Mouse (Mus musculus) liver, embryonic 11.5 days (tissue): ENCODE measurements around the gene Me1. TPM values are rescaled to one million over a fixed set of nuclear protein-coding genes. Genes with fewer than 3 reads are reported as not detected.

ENCODE experiments used
- ATAC-seq: fragments of 200-750 bp; cut with Nextera tagmentation; replicated peaks from 2 replicates; pipeline ENCODE4 v1.8.0; 2017; ENCODE audit warnings: moderate number of reproducible peaks, mild to moderate bottlenecking, moderate TSS enrichment, moderate library complexity; ENCODE audit not compliant: low FRiP score
- DNase-seq: peaks from one replicate; pipeline ENCODE4 v3.0.0-alpha.2; 2017; ENCODE audit warnings: low spot score
- H3K27ac ChIP-seq: fragments of 300-500 bp; sonication (generic); 2 replicates; pipeline ENCODE4 v1.5.1; 2014; ENCODE audit warnings: mild to moderate bottlenecking, low read depth, low read length, control low read depth
- H3K27me3 ChIP-seq: fragments of 300-500 bp; sonication (generic); replicated peaks from 2 replicates; pipeline ENCODE4 v1.6.1; 2014; ENCODE audit warnings: low read length, mixed read lengths; ENCODE audit not compliant: control insufficient read depth, insufficient read depth
- H3K36me3 ChIP-seq: fragments of 300-500 bp; sonication (generic); 2 replicates; pipeline ENCODE4 v1.6.1; 2014; ENCODE audit warnings: mild to moderate bottlenecking, low read length, moderate library complexity, mixed read lengths; ENCODE audit not compliant: control insufficient read depth, insufficient read depth
- H3K4me1 ChIP-seq: fragments of 300-500 bp; sonication (generic); replicated peaks from 2 replicates; pipeline ENCODE4 v1.6.1; 2014; ENCODE audit warnings: low read length, mixed read lengths; ENCODE audit not compliant: control insufficient read depth, insufficient read depth
- H3K4me2 ChIP-seq: fragments of 300-500 bp; sonication (generic); 2 replicates; pipeline ENCODE4 v1.6.1; 2014; ENCODE audit warnings: mild to moderate bottlenecking, control low read depth, moderate library complexity
- H3K4me3 ChIP-seq: fragments of 300-500 bp; sonication (generic); 2 replicates; pipeline ENCODE4 v1.5.1; 2014; ENCODE audit warnings: low read depth, low read length, control low read depth
- H3K9ac ChIP-seq: fragments of 300-500 bp; sonication (generic); 2 replicates; pipeline ENCODE4 v1.6.1; 2014; ENCODE audit warnings: low read depth, low read length, control low read depth
- H3K9me3 ChIP-seq: fragments of 300-500 bp; sonication (generic); 2 replicates; pipeline ENCODE4 v1.6.1; 2016; ENCODE audit warnings: low read length, inconsistent platforms, mixed read lengths; ENCODE audit not compliant: control insufficient read depth
- WGBS: fragments of 180-500 bp; shearing (Covaris S2); extraction: QIAGEN DNeasy Blood & Tissue Kit; methylation state at CpG from one replicate; pipeline ENCODE4 v1.1.7; 2014; 5-methylcytosine and 5-hydroxymethylcytosine counted together
- polyA plus RNA-seq: library from polyadenylated mRNA; unstranded; fragments of >200 nt; fragmentation: Nextera tagmentation; extraction: Ambion mirVana; gene quantifications from 2 replicates; pipeline ENCODE4 v1.2.1, GENCODE M21; 2014

Gene Me1
- polyA plus RNA-seq = 6.6 and 7.7 TPM in 2 replicates

- no peaks in the 10 kb centered on the region for H3K27me3 ChIP-seq
- no peaks in the 10 kb centered on the region for H3K36me3 ChIP-seq
- ATAC-seq (peak; percentile 84), DNase-seq (peak; percentile 53)
- H3K4me3 ChIP-seq = peak within 1 kb of the TSS; percentile 73
- no peak within 1 kb of the TSS for H3K27ac ChIP-seq
- H3K9ac ChIP-seq = peak within 1 kb of the TSS; percentile 75
- H3K4me1 ChIP-seq = 0 out of 2 replicates have a peak, but pooled peaks cover 3% of the 10 kb centered on the region
- no peaks in the 10 kb centered on the region for H3K9me3 ChIP-seq
- peak within 1 kb of the TSS; percentile 97 for H3K4me2 ChIP-seq
- 2% methylated on average over 36 of the region's 46 CpGs for WGBS
Measured at GRCm38 (mm10) chr9:86695818-86696261, at the start of gene Me1. Gene Me1 (minus strand): TSS chr9:86695953.

- Histone ChIP-seq H3K27ac (no peak overlapping the region), H3K4me2 (no peak overlapping the region), H3K36me3 (no peaks in the 10 kb centered on the region), H3K27me3 (peaks cover 4% of the 10 kb centered on the region), H3K4me3 (no peak overlapping the region), H3K4me1 (no peaks in the 10 kb centered on the region), H3K9me3 (no peaks in the 10 kb centered on the region), H3K9ac (no peak overlapping the region)
- DNase-seq = no peak
- no peak for ATAC-seq
- WGBS = 38% methylated on average over 5 of the region's 5 CpGs
Measured at GRCm38 (mm10) chr9:86744041-86744440, 48.3 kb upstream of the Me1 start.

GRCm38 (mm10) chr9:86742959-86743911 is 47.5 kb upstream of the Me1 start, which contains the start of gene Prss35:
Gene Prss35 (plus strand): TSS chr9:86743649.
- Histone ChIP-seq H3K4me3 (0 out of 2 replicates have a peak within 1 kb of the TSS, but pooled peaks have one; percentile 15), H3K9ac (no peak within 1 kb of the TSS), H3K36me3 (no peaks in the 10 kb centered on the region), H3K27me3 (peaks cover 4% of the 10 kb centered on the region), H3K27ac (no peak within 1 kb of the TSS), H3K9me3 (no peaks in the 10 kb centered on the region), H3K4me2 (peak within 1 kb of the TSS; percentile 49), H3K4me1 (no peaks in the 10 kb centered on the region)
- 8% methylated on average over 19 of the region's 19 CpGs for WGBS
- ATAC-seq = no peak; the same call in 1 of the 2 replicates
- no peak for DNase-seq

- Histone ChIP-seq H3K27me3 (peaks cover 4% of the 10 kb centered on the region), H3K4me1 (no peaks in the 10 kb centered on the region), H3K4me3 (no peak overlapping the region), H3K9ac (no peak overlapping the region), H3K4me2 (no peak overlapping the region), H3K36me3 (no peaks in the 10 kb centered on the region), H3K9me3 (no peaks in the 10 kb centered on the region), H3K27ac (no peak overlapping the region)
- 32% methylated on average over 3 of the region's 3 CpGs for WGBS
- ATAC-seq = no peak
- no peak for DNase-seq
Measured at GRCm38 (mm10) chr9:86739971-86740370, 44.2 kb upstream of the Me1 start.

- Histone ChIP-seq H3K4me3 (no peak overlapping the region), H3K36me3 (no peaks in the 10 kb centered on the region), H3K27ac (no peak overlapping the region), H3K27me3 (peaks cover 4% of the 10 kb centered on the region), H3K9me3 (no peaks in the 10 kb centered on the region), H3K4me2 (no peak overlapping the region), H3K4me1 (no peaks in the 10 kb centered on the region), H3K9ac (no peak overlapping the region)
- DNase-seq (no peak), ATAC-seq (no peak)
- 97% methylated on average over 8 of the region's 8 CpGs for WGBS
Measured at GRCm38 (mm10) chr9:86738801-86739200, 43.0 kb upstream of the Me1 start.

GRCm38 (mm10) chr9:86738067-86738466 is 42.3 kb upstream of the Me1 start:
- H3K9ac ChIP-seq = no peak overlapping the region
- no peaks in the 10 kb centered on the region for H3K27me3 ChIP-seq
- H3K36me3 ChIP-seq = no peaks in the 10 kb centered on the region
- 79% methylated on average over 1 of the region's 1 CpGs for WGBS
- DNase-seq (no peak), ATAC-seq (no peak)
- H3K4me3 ChIP-seq = no peak overlapping the region
- H3K9me3 ChIP-seq = no peaks in the 10 kb centered on the region
- H3K4me2 ChIP-seq = no peak overlapping the region
- H3K4me1 ChIP-seq = no peaks in the 10 kb centered on the region
- no peak overlapping the region for H3K27ac ChIP-seq

GRCm38 (mm10) chr9:86736991-86737390 is 41.2 kb upstream of the Me1 start:
- no peak overlapping the region for H3K9ac ChIP-seq
- H3K4me3 ChIP-seq = no peak overlapping the region
- ATAC-seq (0 out of 2 replicates have a peak, but pooled peaks have one; percentile 45), DNase-seq (no peak)
- no peaks in the 10 kb centered on the region for H3K36me3 ChIP-seq
- no peaks in the 10 kb centered on the region for H3K27me3 ChIP-seq
- H3K4me1 ChIP-seq = no peaks in the 10 kb centered on the region
- no peaks in the 10 kb centered on the region for H3K9me3 ChIP-seq
- WGBS = 77% methylated on average over 4 of the region's 4 CpGs
- H3K27ac ChIP-seq = no peak overlapping the region
- H3K4me2 ChIP-seq = no peak overlapping the region

GRCm38 (mm10) chr9:86734795-86735194 is 39.0 kb upstream of the Me1 start:
- no peak for DNase-seq
- 61% methylated on average over 9 of the region's 9 CpGs for WGBS
- no peak for ATAC-seq

More at GRCm38 (mm10) chr9:86734795-86735194, 39.0 kb upstream of the Me1 start:
- no peaks in the 10 kb centered on the region for H3K27me3 ChIP-seq
- no peak overlapping the region for H3K27ac ChIP-seq
- no peaks in the 10 kb centered on the region for H3K4me1 ChIP-seq
- H3K36me3 ChIP-seq = no peaks in the 10 kb centered on the region
- no peak overlapping the region for H3K4me3 ChIP-seq
- no peaks in the 10 kb centered on the region for H3K9me3 ChIP-seq
- no peak overlapping the region for H3K4me2 ChIP-seq
- H3K9ac ChIP-seq = no peak overlapping the region
